Mouse (Mus musculus) heart, postnatal 0 days (tissue): ENCODE data around the gene Pdk3. TPM values are rescaled to one million over a fixed set of nuclear protein-coding genes. Genes with fewer than 3 reads are reported as not detected.
A peak's percentile ranks its signal among the peaks of the same experiment; 100 is the strongest.

Source experiments
- ATAC-seq: fragments of 200-750 bp; cut with Nextera tagmentation; 2 replicates; pipeline ENCODE4 v1.8.0; 2017; ENCODE audit warnings: low read depth, moderate number of reproducible peaks, moderate library complexity; ENCODE audit not compliant: insufficient read depth
- DNase-seq: peaks from one replicate; pipeline ENCODE4 v3.0.0-alpha.2; 2016; ENCODE audit warnings: low spot score
- H3K27ac ChIP-seq: fragments of 300-500 bp; sonication (generic); 2 replicates; pipeline ENCODE4 v1.5.1; 2014; ENCODE audit warnings: low read depth, mild to moderate bottlenecking
- H3K27me3 ChIP-seq: fragments of 300-500 bp; sonication (generic); 2 replicates; pipeline ENCODE4 v1.6.1; 2014; ENCODE audit warnings: low read length, mixed read lengths; ENCODE audit not compliant: control insufficient read depth, insufficient read depth
- H3K36me3 ChIP-seq: fragments of 300-500 bp; sonication (generic); replicated peaks from 2 replicates; pipeline ENCODE4 v1.6.1; 2014; ENCODE audit warnings: low read length, mixed read lengths; ENCODE audit not compliant: control insufficient read depth, insufficient read depth
- H3K4me1 ChIP-seq: fragments of 300-500 bp; sonication (generic); 2 replicates; pipeline ENCODE4 v1.6.1; 2014; ENCODE audit warnings: antibody characterized with exemption; ENCODE audit not compliant: control insufficient read depth, insufficient read depth
- H3K4me2 ChIP-seq: fragments of 300-500 bp; sonication (generic); 2 replicates; pipeline ENCODE4 v1.6.1; 2014; ENCODE audit warnings: low read depth, mild to moderate bottlenecking, low read length, moderate library complexity
- H3K4me3 ChIP-seq: fragments of 300-500 bp; sonication (generic); 2 replicates; pipeline ENCODE4 v1.5.1; 2014; ENCODE audit warnings: low read depth, low read length
- H3K9ac ChIP-seq: fragments of 300-500 bp; sonication (generic); replicated peaks from 2 replicates; pipeline ENCODE4 v1.6.1; 2014; ENCODE audit warnings: low read depth, low read length, mixed read lengths
- H3K9me3 ChIP-seq: fragments of 300-500 bp; sonication (generic); replicated peaks from 2 replicates; pipeline ENCODE4 v1.6.1; 2016; ENCODE audit warnings: low read length; ENCODE audit not compliant: control insufficient read depth
- CTCF ChIP-seq: IDR thresholded peaks from 2 replicates; pipeline ENCODE4 v1.5.1; 2016; ENCODE audit warnings: antibody characterized with exemption, control low read depth, low read depth
- EP300 ChIP-seq: IDR thresholded peaks from 2 replicates; pipeline ENCODE4 v1.6.1; 2016; ENCODE audit warnings: antibody characterized with exemption, low read depth
- WGBS: fragments of 180-500 bp; shearing (Covaris S2); extraction: QIAGEN DNeasy Blood & Tissue Kit; methylation state at CpG from one replicate; pipeline ENCODE4 v1.1.7; 2014; 5-methylcytosine and 5-hydroxymethylcytosine counted together
- polyA plus RNA-seq: library from polyadenylated mRNA; unstranded; fragments of >200 nt; fragmentation: Nextera tagmentation; extraction: Ambion mirVana; gene quantifications from 2 replicates; pipeline ENCODE4 v1.2.1, GENCODE M21; 2015
- total RNA-seq: library from RNA; depleted of rRNA; stranded (reverse); fragments of >200 nt; gene quantifications from 2 replicates; pipeline ENCODE4 v1.2.3, GENCODE M21; 2014; ENCODE audit warnings: low replicate concordance; rRNA removed

Gene Pdk3
- total RNA-seq (70.6 and 79.8 TPM in 2 replicates), polyA plus RNA-seq (74.1 and 76.7 TPM in 2 replicates)

DNA sequence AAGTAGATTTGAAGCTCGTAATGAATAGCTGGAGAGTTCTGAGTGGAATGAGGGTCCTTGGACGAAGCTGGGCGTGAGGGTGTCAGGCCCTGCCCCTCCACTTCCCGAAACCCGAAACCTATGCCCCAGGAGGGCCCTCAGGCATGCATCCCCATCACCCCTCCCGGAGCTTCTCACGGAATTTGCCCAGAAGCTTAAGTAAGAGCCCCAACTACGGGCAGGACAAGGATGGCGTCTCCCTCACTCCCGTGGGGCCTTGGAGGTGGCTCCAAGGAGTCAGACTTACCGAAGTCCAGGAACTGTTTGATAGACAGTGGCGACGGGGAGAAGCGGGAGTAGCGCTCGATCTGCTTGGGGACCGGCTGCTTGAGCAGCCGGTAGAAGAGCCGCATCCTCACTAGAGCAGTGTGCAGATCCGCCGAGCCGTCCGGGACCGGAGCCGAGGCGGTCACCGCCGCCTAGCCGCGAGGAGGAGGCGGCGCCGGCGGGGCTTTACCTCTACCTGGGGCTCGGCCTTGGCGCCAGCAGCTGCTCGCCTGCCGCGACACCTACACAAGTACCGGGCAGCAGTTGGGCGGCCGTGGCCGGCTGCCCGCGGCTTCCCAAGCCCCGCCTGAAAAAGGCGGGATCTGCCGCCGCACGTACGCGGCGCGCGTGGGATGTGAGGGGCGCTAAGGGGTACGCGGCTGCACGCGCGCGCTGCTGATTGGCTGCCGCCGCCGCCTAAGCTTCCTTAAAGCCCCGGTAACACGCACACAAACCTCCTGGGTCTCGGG, at the start of gene Pdk3:
Gene Pdk3, minus strand, starts transcription at position 641 of the 776 bp plus-strand sequence.
- H3K4me2 ChIP-seq, result peak within 1 kb of the TSS; percentile 62
- peak within 1 kb of the TSS; percentile 67 for H3K9ac ChIP-seq
- 20% methylated on average over 46 of the region's 68 CpGs for WGBS
- H3K27ac ChIP-seq, result peak within 1 kb of the TSS; percentile 83
- H3K4me3 ChIP-seq, result peak within 1 kb of the TSS; percentile 62
- no peaks in the 10 kb centered on the region for H3K27me3 ChIP-seq
- DNase-seq (peak; percentile 60), ATAC-seq (peak; percentile 94)
- TF ChIP-seq EP300 (no peak), CTCF (no peak)
- no peaks in the 10 kb centered on the region for H3K9me3 ChIP-seq
- no peaks in the 10 kb centered on the region for H3K4me1 ChIP-seq
- no peaks in the 10 kb centered on the region for H3K36me3 ChIP-seq

- DNase-seq (no peak), ATAC-seq (no peak)
- H3K36me3 ChIP-seq, result no peaks in the 10 kb centered on the region
- no peak overlapping the region for H3K27ac ChIP-seq
- no peak for TF ChIP-seq CTCF
- no peak for TF ChIP-seq EP300
- 59% methylated on average over 3 of the region's 3 CpGs for WGBS
- H3K9me3 ChIP-seq, result no peaks in the 10 kb centered on the region
- H3K27me3 ChIP-seq, result no peaks in the 10 kb centered on the region
- H3K4me2 ChIP-seq, result no peak overlapping the region
- H3K9ac ChIP-seq, result no peak overlapping the region
- H3K4me3 ChIP-seq, result no peak overlapping the region
- no peaks in the 10 kb centered on the region for H3K4me1 ChIP-seq
Observed at GRCm38 (mm10) chrX:93877634-93878016, 45.6 kb upstream of the Pdk3 start.

- Histone ChIP-seq H3K4me3 (no peak overlapping the region), H3K9ac (no peak overlapping the region), H3K9me3 (no peaks in the 10 kb centered on the region), H3K27ac (no peak overlapping the region), H3K4me2 (no peak overlapping the region), H3K4me1 (no peaks in the 10 kb centered on the region), H3K27me3 (no peaks in the 10 kb centered on the region), H3K36me3 (no peaks in the 10 kb centered on the region)
- ATAC-seq, result no peak
- 82% methylated on average over 7 of the region's 7 CpGs for WGBS
- DNase-seq, result no peak
- TF ChIP-seq CTCF (no peak), EP300 (no peak)
Observed at GRCm38 (mm10) chrX:93876981-93877633, 45.1 kb upstream of the Pdk3 start.

GRCm38 (mm10) chrX:93863393-93863792, 31.4 kb upstream of the Pdk3 start:
- ATAC-seq, result no peak
- no peaks in the 10 kb centered on the region for H3K27me3 ChIP-seq
- H3K9ac ChIP-seq, result no peak overlapping the region
- no peaks in the 10 kb centered on the region for H3K36me3 ChIP-seq
- no peak for TF ChIP-seq CTCF
- H3K4me3 ChIP-seq, result no peak overlapping the region
- no peak overlapping the region for H3K4me2 ChIP-seq
- DNase-seq, result no peak
- 39% methylated on average over 2 of the region's 2 CpGs for whole genome bisulfite sequencing
- no peaks in the 10 kb centered on the region for H3K9me3 ChIP-seq
- H3K27ac ChIP-seq, result no peak overlapping the region
- H3K4me1 ChIP-seq, result no peaks in the 10 kb centered on the region

DNA sequence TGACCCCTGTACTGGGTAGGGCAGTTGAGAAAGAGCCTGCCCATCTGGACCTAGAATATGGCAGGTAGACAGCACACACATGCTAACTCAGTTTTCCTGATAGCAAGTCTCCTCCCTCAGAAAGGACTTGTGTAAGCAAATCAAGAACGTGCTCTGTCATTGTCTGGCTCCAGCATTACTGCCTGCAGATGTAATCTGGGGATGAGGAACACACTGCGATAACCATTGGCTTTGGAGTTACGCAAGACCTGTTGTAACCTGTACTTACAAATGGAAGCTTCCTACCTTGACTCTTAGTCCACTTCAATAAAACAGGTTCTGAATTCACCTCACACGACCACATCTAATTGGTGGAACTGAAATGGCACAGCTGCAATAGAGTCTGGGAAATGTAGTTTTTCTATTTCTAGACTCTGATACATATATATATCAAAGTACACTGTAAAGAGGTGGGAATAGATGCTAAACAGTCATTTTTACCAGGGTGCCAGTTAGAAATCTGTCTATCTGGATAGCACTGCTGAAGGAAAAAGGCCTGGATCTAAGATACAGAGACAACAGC, 30.6 kb upstream of the Pdk3 start:
- no peak for TF ChIP-seq EP300
- no peak for TF ChIP-seq CTCF
- WGBS, result 66% methylated on average over 4 of the region's 4 CpGs
- no peak overlapping the region for H3K4me3 ChIP-seq
- H3K9ac ChIP-seq, result no peak overlapping the region
- H3K36me3 ChIP-seq, result no peaks in the 10 kb centered on the region
- no peaks in the 10 kb centered on the region for H3K9me3 ChIP-seq
- DNase-seq (no peak), ATAC-seq (no peak)
- no peak overlapping the region for H3K27ac ChIP-seq
- no peaks in the 10 kb centered on the region for H3K4me1 ChIP-seq
- H3K4me2 ChIP-seq, result no peak overlapping the region
- no peaks in the 10 kb centered on the region for H3K27me3 ChIP-seq
